Comparison of ENCODE assay signal across 8 mouse cellular contexts in the genomic region with DNA sequence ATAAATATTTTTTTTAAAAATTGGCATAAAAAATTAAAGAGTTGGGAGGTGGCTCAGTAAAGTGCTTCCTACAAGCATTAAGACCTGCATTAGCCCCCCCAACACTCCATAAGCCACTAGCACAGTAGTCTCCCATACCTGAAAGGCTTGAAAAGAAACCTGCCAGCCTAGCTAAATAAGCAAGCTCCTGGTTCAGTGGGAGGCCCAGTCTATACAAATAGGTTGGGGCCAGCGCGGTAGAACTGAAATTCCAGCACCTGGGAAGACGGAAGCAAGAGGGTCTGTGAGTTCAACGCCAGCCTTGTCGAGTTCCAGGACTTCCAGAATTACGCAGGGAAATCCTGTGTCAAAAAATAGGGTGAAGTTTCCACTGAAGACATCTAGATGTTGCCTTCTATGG. TPM values are rescaled to one million over a fixed set of nuclear protein-coding genes. Genes with fewer than 3 reads are reported as not detected.
A peak's percentile ranks its signal among the peaks of the same experiment; 100 is the strongest.
DNase-seq lines count a peak whose midpoint lies in the region; ATAC-seq lines count a peak whose summit lies in the region.

No protein-coding gene starts in this region.

- ATAC-seq in erythroblast, adult 5-6 weeks (replicated peaks; ENCODE audit: low FRiP score, poor library complexity, severe bottlenecking): no peak
- ATAC-seq in megakaryocyte, adult 5-6 weeks (ENCODE audit: poor library complexity, severe bottlenecking): no peak
- no peak for ATAC-seq in liver, embryonic 13.5 days (ENCODE audit: low read depth)
- no peak for ATAC-seq in stomach, embryonic 16.5 days (ENCODE audit: insufficient read depth, low FRiP score)

- no peaks in the 10 kb centered on the region for H3K9me3 ChIP-seq in erythroblast, embryonic 14.5 days (ENCODE audit: control insufficient read depth, low read length)
- H3K9me3 ChIP-seq in megakaryocyte, embryonic 14.5 days: no peaks in the 10 kb centered on the region
- H3K9me3 ChIP-seq in liver, embryonic 13.5 days (replicated peaks): no peaks in the 10 kb centered on the region
- H3K9me3 ChIP-seq in stomach, embryonic 16.5 days (replicated peaks; ENCODE audit: control insufficient read depth, low read length): no peaks in the 10 kb centered on the region

- H3K27me3 ChIP-seq in erythroblast, embryonic 14.5 days (ENCODE audit: control insufficient read depth): no peaks in the 10 kb centered on the region
- H3K27me3 ChIP-seq in megakaryocyte, embryonic 14.5 days (replicated peaks): peaks cover 9% of the 10 kb centered on the region
- H3K27me3 ChIP-seq in liver, embryonic 13.5 days: no peaks in the 10 kb centered on the region
- H3K27me3 ChIP-seq in stomach, embryonic 16.5 days (ENCODE audit: control insufficient read depth, insufficient read depth, low read length): no peaks in the 10 kb centered on the region

- H3K4me1 ChIP-seq in erythroblast, embryonic 14.5 days (ENCODE audit: control insufficient read depth): peaks cover 41% of the 10 kb centered on the region
- H3K4me1 ChIP-seq in megakaryocyte, embryonic 14.5 days: peaks cover 39% of the 10 kb centered on the region
- H3K4me1 ChIP-seq in liver, embryonic 13.5 days (replicated peaks): peaks cover 38% of the 10 kb centered on the region
- peaks cover 10% of the 10 kb centered on the region for H3K4me1 ChIP-seq in stomach, embryonic 16.5 days (ENCODE audit: control insufficient read depth, insufficient read depth, low read length)

- H3K27ac ChIP-seq in liver, embryonic 13.5 days: peak overlapping the region; percentile 94
- H3K27ac ChIP-seq in stomach, embryonic 16.5 days (ENCODE audit: low read length): peak overlapping the region; percentile 89; the same call in 1 of the 2 replicates

- H3K36me3 ChIP-seq in erythroblast, embryonic 14.5 days (ENCODE audit: control insufficient read depth): peaks cover 22% of the 10 kb centered on the region
- no peaks in the 10 kb centered on the region for H3K36me3 ChIP-seq in megakaryocyte, embryonic 14.5 days (replicated peaks; ENCODE audit: low read length)
- no peaks in the 10 kb centered on the region; the same call in 1 of the 2 replicates for H3K36me3 ChIP-seq in liver, embryonic 13.5 days
- no peaks in the 10 kb centered on the region for H3K36me3 ChIP-seq in stomach, embryonic 16.5 days (ENCODE audit: control insufficient read depth, insufficient read depth, low read length)

- 84% methylated on average over 6 of the region's 6 CpGs for WGBS in liver, embryonic 13.5 days (ENCODE audit: insufficient replicate concordance)
- 84% methylated on average over 6 of the region's 6 CpGs for WGBS in stomach, embryonic 16.5 days

- DNase-seq in liver, embryonic 13.5 days: no peak
- DNase-seq in MN1 (ENCODE audit: low spot score): no peak
- no peak for DNase-seq in gastrocnemius, adult 18-20 months (ENCODE audit: low spot score)

- peak overlapping the region; percentile 99 for H3K9ac ChIP-seq in liver, embryonic 13.5 days
- H3K9ac ChIP-seq in stomach, embryonic 16.5 days (ENCODE audit: low read length): peak overlapping the region; percentile 63; the same call in 1 of the 2 replicates

- peak overlapping the region; percentile 88 for H3K4me3 ChIP-seq in erythroblast, embryonic 14.5 days (replicated peaks)
- peak overlapping the region; percentile 18 for H3K4me3 ChIP-seq in megakaryocyte, embryonic 14.5 days (replicated peaks)
- H3K4me3 ChIP-seq in liver, embryonic 13.5 days (replicated peaks): peak overlapping the region; percentile 84
- no peak overlapping the region for H3K4me3 ChIP-seq in stomach, embryonic 16.5 days (replicated peaks; ENCODE audit: low read length)

- peak overlapping the region; percentile 87 for H3K4me2 ChIP-seq in liver, embryonic 13.5 days
- H3K4me2 ChIP-seq in stomach, embryonic 16.5 days (ENCODE audit: low read depth, low read length): peak overlapping the region; percentile 52

RNA-seq across cellular contexts. Expression of gene Nfyc, which starts 5.0 kb away (rescaled TPM):
- 9.7 and 21.5 TPM in 2 replicates for polyA plus RNA-seq in erythroblast, embryonic 14.5 days (2012)
- total RNA-seq in erythroblast, adult 5-6 weeks (2015; ENCODE audit: low replicate concordance): 27.9 and 30.3 TPM in 2 replicates
- 30.0 and 36.3 TPM in 2 replicates for total RNA-seq in erythroblast, adult 5-6 weeks (2017; ENCODE audit: low replicate concordance)
- polyA plus RNA-seq in megakaryocyte, embryonic 14.5 days (2012; ENCODE audit: insufficient read depth, low replicate concordance): 53.3 and 73.4 TPM in 2 replicates
- total RNA-seq in megakaryocyte, adult 5-6 weeks (2015): 64.3 and 66.1 TPM in 2 replicates
- total RNA-seq in megakaryocyte, adult 5-6 weeks (2017): 55.0 and 67.3 TPM in 2 replicates
- 54.1 and 60.4 TPM in 2 replicates for polyA plus RNA-seq in liver, embryonic 13.5 days (2015; fragmentation: Nextera tagmentation; extraction: Ambion mirVana)
- 79.8 and 81.7 TPM in 2 replicates for polyA plus RNA-seq in stomach, embryonic 16.5 days (2015; fragmentation: Nextera tagmentation; extraction: Ambion mirVana)
- total RNA-seq in gastrocnemius, adult 18-20 months (2021): 10 to 100 TPM; 35.5 to 38.0 TPM

RNA-seq across cellular contexts. Expression of gene Rims3, which starts 28.2 kb away (rescaled TPM):
- 0.01 and 0.04 TPM in 2 replicates for polyA plus RNA-seq in erythroblast, embryonic 14.5 days (2012)
- total RNA-seq in erythroblast, adult 5-6 weeks (2015; ENCODE audit: low replicate concordance): 0.21 and 1.2 TPM in 2 replicates
- 0.43 and 0.98 TPM in 2 replicates for total RNA-seq in erythroblast, adult 5-6 weeks (2017; ENCODE audit: low replicate concordance)
- 0.06 TPM in 1 of 2 replicates, not detected in the other for polyA plus RNA-seq in megakaryocyte, embryonic 14.5 days (2012; ENCODE audit: insufficient read depth, low replicate concordance)
- total RNA-seq in megakaryocyte, adult 5-6 weeks (2015): 0.05 and 0.29 TPM in 2 replicates
- 0.04 and 0.15 TPM in 2 replicates for total RNA-seq in megakaryocyte, adult 5-6 weeks (2017)
- 0.16 and 0.19 TPM in 2 replicates for polyA plus RNA-seq in liver, embryonic 13.5 days (2015; fragmentation: Nextera tagmentation; extraction: Ambion mirVana)
- polyA plus RNA-seq in stomach, embryonic 16.5 days (2015; fragmentation: Nextera tagmentation; extraction: Ambion mirVana): 1.2 and 1.3 TPM in 2 replicates
- total RNA-seq in gastrocnemius, adult 18-20 months (2021): under 1 TPM in 1 of 2 experiments, not detected in 1; 0.05 TPM
